Mouse (Mus musculus) C2C12 (cell line): ENCODE data around the gene Nav2. TPM values are rescaled to one million over a fixed set of nuclear protein-coding genes. Genes with fewer than 3 reads are reported as not detected.
A peak's percentile ranks its signal among the peaks of the same experiment; 100 is the strongest.

Source experiments
- H3K27me3 ChIP-seq: one replicate; pipeline ENCODE4 v1.6.1; 2011; ENCODE audit not compliant: control insufficient read depth, insufficient read depth, insufficient read length
- H3K36me3 ChIP-seq: one replicate; pipeline ENCODE4 v1.6.1; 2011; ENCODE audit not compliant: control insufficient read depth, insufficient read depth
- H3K4me3 ChIP-seq: one replicate; pipeline ENCODE4 v1.5.1; 2011; ENCODE audit warnings: mild to moderate bottlenecking, control low read depth; ENCODE audit not compliant: poor library complexity, insufficient read depth, severe bottlenecking
- H3K79me2 ChIP-seq: one replicate; pipeline ENCODE4 v1.6.1; 2011; ENCODE audit not compliant: control insufficient read depth, insufficient read depth
- H3K79me3 ChIP-seq: one replicate; pipeline ENCODE4 v1.6.1; 2011; ENCODE audit warnings: low read depth, control low read depth
- H3ac ChIP-seq: one replicate; pipeline ENCODE3; 2011; ENCODE audit warnings: low read depth; ENCODE audit not compliant: control insufficient read depth, insufficient read length
- CEBPB ChIP-seq: IDR thresholded peaks from one replicate; pipeline ENCODE4 v1.6.1; 2011; ENCODE audit warnings: low read depth, mild to moderate bottlenecking, control low read depth, moderate library complexity
- CTCF ChIP-seq: IDR thresholded peaks from one replicate; pipeline ENCODE4 v1.5.1; 2011; ENCODE audit not compliant: control insufficient read depth, insufficient read depth, insufficient read length
- FOSL1 ChIP-seq: IDR thresholded peaks from one replicate; pipeline ENCODE4 v1.8.0; 2011; ENCODE audit warnings: mild to moderate bottlenecking, low read length; ENCODE audit not compliant: poor library complexity, insufficient read depth, severe bottlenecking
- MAX ChIP-seq: IDR thresholded peaks from one replicate; pipeline ENCODE4 v1.6.1; 2011; ENCODE audit warnings: mild to moderate bottlenecking, control low read depth
- MYOD1 ChIP-seq: IDR thresholded peaks from one replicate; pipeline ENCODE4 v1.6.1; 2011; ENCODE audit warnings: low read depth; ENCODE audit not compliant: control insufficient read depth, insufficient read length
- MYOG ChIP-seq: IDR thresholded peaks from one replicate; pipeline ENCODE4 v1.6.1; 2011; ENCODE audit not compliant: control insufficient read depth, insufficient read length; ENCODE audit errors: extremely low read depth
- USF1 ChIP-seq: IDR thresholded peaks from one replicate; pipeline ENCODE4 v1.6.1; 2011; ENCODE audit warnings: low read depth, mild to moderate bottlenecking, control low read depth, moderate library complexity
- polyA plus RNA-seq: library from polyadenylated mRNA; unstranded; fragments of >200 nt; fragmentation: generic; extraction: Trizol; gene quantifications from one replicate; pipeline ENCODE4 v1.2.1, GENCODE M21; 2012; ENCODE audit warnings: missing spikeins

Gene Nav2
- polyA plus RNA-seq, 1 experiment, result 4.7 TPM

DNA sequence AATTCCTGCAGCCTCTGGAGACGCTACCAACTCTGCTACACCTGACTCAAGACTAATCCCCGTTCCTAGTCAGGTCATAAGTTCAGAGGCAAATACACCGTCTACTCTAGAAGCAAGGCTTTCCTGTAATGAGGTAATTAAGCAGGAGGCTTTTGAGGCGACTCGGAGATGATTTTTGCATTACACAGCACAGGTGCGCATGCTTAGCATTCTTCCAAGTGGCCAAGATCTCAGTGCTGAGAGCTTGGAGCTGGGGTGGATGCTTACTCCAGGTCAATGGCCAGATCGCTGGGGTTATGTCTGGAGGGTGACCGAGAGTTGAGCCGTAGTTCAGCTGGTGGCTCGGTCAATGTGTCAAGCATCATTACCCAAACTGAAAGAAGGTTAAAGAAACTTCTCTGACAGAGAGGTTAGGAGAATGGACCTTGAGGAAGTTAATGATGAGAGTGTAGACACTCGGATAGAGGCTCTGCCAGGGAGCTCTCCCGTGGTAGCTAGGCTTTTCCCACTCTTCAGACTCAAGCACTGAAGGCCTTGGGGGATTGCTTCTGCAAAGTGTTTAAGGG, 161.0 kb downstream of the Nav2 start:
- Histone ChIP-seq H3K79me3 (no peaks in the 10 kb centered on the region), H3K79me2 (no peaks in the 10 kb centered on the region), H3K36me3 (no peaks in the 10 kb centered on the region), H3K4me3 (no peak overlapping the region), H3ac (no peak overlapping the region), H3K27me3 (no peaks in the 10 kb centered on the region)
- TF ChIP-seq USF1 (no peak), MAX (no peak), FOSL1 (no peak), CTCF (no peak), MYOG (no peak), MYOD1 (no peak), CEBPB (no peak)

DNA sequence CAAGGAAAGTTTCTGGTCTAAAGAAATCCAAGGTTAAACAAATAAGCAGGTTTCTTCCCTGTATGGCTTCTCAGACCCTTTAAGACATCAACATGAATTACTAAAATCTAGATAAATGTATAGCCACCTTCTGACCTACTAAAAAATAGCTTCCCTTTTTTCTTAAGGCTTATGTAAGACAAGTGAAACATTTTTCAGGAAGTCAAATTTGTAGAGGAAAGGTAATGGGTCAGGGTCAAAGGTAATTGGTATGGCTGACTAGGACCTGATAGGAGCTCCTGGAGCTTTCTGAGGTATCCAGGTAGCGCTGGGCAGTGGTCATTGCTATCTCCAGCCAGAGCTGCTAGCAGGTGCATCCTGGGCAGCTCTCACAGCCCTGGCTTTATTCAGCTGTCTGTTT, 162.1 kb downstream of the Nav2 start:
- no peak for TF ChIP-seq CTCF
- no peak for TF ChIP-seq MAX
- no peak for TF ChIP-seq FOSL1
- no peak for TF ChIP-seq MYOG
- TF ChIP-seq USF1, result no peak
- no peak for TF ChIP-seq CEBPB
- no peak for TF ChIP-seq MYOD1
- Histone ChIP-seq H3K79me3 (no peaks in the 10 kb centered on the region), H3ac (no peak overlapping the region), H3K4me3 (no peak overlapping the region), H3K27me3 (no peaks in the 10 kb centered on the region), H3K79me2 (no peaks in the 10 kb centered on the region), H3K36me3 (no peaks in the 10 kb centered on the region)

DNA sequence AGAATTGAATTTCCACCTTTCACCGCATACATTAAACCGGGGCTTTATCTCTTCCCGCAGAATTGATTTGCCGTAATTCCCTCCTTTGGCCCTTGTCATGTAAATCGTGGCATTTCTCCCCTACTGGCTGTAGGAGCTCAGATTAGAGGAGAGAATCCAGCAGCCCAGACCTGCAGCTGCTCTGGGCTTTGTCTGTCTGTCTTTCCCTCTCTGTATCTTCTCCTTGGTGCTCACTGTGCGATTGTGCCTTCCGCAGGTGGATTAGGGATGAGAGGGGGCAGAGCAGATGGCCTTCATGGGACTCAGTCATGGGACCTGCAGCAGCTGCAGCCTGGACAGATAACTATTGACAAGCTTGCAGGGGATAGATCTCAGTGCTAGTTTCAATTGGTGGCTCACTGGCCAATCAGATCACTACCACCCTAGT, 162.6 kb downstream of the Nav2 start:
- no peaks in the 10 kb centered on the region for H3K79me3 ChIP-seq
- no peak for TF ChIP-seq USF1
- no peak for TF ChIP-seq CTCF
- no peak for TF ChIP-seq CEBPB
- TF ChIP-seq MYOG, result no peak
- no peak for TF ChIP-seq FOSL1
- no peak for TF ChIP-seq MAX
- TF ChIP-seq MYOD1, result no peak
- no peaks in the 10 kb centered on the region for H3K79me2 ChIP-seq
- no peak overlapping the region for H3K4me3 ChIP-seq
- H3K36me3 ChIP-seq, result no peaks in the 10 kb centered on the region
- no peak overlapping the region for H3ac ChIP-seq
- no peaks in the 10 kb centered on the region for H3K27me3 ChIP-seq

DNA sequence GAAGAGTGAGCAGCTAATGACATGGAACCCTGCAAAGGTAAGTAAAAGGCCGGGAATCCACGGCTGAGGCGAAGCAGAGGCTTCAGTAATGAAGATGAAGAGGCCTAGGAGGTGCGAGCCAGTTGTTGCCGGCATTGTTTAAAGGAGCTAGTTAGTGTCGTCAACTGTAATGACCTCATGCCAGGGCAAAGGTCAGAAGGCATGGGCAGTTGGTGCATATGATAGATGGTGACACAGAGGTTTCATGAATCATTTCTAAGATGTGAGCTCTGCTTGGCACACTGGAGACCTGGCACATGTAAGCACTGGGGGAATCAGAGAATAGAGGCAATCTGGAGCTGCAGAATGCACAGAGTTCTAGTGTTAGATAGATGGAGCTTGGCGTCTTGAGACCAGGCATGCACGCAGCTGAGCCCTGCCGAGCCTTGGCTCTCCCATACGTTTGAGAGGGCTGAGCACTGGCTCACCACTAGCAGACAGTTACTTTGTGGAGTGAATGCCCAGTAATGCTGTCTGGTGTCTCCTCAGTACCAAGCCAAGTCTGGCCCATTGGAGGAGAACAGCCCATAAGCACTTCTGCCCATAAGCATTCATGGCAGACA, 166.9 kb downstream of the Nav2 start:
- H3K36me3 ChIP-seq, result no peaks in the 10 kb centered on the region
- H3K4me3 ChIP-seq, result no peak overlapping the region
- no peak overlapping the region for H3ac ChIP-seq
- TF ChIP-seq FOSL1 (no peak), MAX (no peak), CEBPB (no peak), USF1 (no peak), CTCF (no peak), MYOD1 (no peak), MYOG (no peak)
- H3K27me3 ChIP-seq, result no peaks in the 10 kb centered on the region
- no peaks in the 10 kb centered on the region for H3K79me2 ChIP-seq
- H3K79me3 ChIP-seq, result no peaks in the 10 kb centered on the region

DNA sequence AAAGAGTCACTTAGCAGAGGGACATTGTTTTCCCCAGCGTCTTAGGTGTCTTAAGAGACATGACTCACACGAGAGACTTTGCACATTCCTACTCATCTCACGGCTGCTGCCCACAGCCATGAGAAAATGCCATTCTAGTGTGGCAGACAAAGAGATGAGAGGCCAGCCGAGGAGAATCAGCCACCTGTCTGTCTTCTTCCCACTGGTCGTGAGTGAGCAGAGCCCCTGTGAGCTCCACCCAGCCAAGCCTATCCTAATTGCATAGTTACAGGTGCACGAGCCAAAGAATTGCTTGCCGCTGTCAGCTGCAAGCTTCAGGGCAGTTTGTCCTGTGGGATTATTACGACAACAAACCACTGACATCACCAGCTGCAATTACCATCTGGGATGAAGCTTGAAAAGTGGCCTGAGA, 167.8 kb downstream of the Nav2 start:
- no peaks in the 10 kb centered on the region for H3K79me3 ChIP-seq
- H3K27me3 ChIP-seq, result no peaks in the 10 kb centered on the region
- no peak overlapping the region for H3K4me3 ChIP-seq
- H3ac ChIP-seq, result no peak overlapping the region
- no peaks in the 10 kb centered on the region for H3K79me2 ChIP-seq
- TF ChIP-seq MAX (no peak), MYOG (no peak), CEBPB (no peak), MYOD1 (peak; percentile 4), USF1 (no peak), CTCF (no peak), FOSL1 (no peak)
- H3K36me3 ChIP-seq, result no peaks in the 10 kb centered on the region

DNA sequence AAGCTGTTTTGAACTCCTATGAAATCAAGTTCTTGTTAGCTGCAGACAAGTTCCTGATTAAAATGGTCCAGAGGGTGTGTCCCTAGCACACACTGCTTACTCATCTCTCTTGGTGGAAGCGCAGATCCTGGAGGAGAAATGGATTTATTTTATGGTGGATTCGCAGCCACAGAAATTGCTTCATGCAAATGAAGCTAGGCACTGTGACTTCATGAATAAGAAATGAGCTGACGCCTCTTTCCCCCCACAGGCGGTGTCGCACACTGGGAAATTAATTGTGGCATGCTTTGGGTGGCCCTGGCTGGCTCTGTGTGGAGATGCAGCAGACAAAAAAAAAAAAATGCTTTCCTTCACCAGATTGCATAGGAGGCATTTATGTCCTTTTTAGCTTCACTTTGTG, 170.4 kb downstream of the Nav2 start:
- Histone ChIP-seq H3K36me3 (no peaks in the 10 kb centered on the region), H3K79me3 (no peaks in the 10 kb centered on the region), H3K27me3 (no peaks in the 10 kb centered on the region), H3ac (no peak overlapping the region), H3K79me2 (no peaks in the 10 kb centered on the region), H3K4me3 (no peak overlapping the region)
- TF ChIP-seq FOSL1, result no peak
- no peak for TF ChIP-seq MYOG
- TF ChIP-seq MYOD1, result no peak
- TF ChIP-seq MAX, result no peak
- no peak for TF ChIP-seq CTCF
- no peak for TF ChIP-seq CEBPB
- no peak for TF ChIP-seq USF1
